Mouse (Mus musculus) adrenal gland, postnatal 14 days (tissue): ENCODE results near the gene Lctl. TPM values are rescaled to one million over a fixed set of nuclear protein-coding genes. Genes with fewer than 3 reads are reported as not detected.
"Not testable (repeated sequence)": the region's sequence is repeated elsewhere in the genome, so short reads cannot be mapped to it uniquely, and the experiment has no call there.

Source experiments
- DNase-seq: peaks from one replicate; pipeline ENCODE4 v3.0.0; 2021; ENCODE audit warnings: mixed read lengths
- total RNA-seq: library from RNA; stranded (reverse); gene quantifications from 2 replicates; pipeline ENCODE4 v1.2.3, GENCODE M21; 2021

Gene Lctl
- total RNA-seq, 1 experiment from 2014 or later = 1.6 TPM

DNA sequence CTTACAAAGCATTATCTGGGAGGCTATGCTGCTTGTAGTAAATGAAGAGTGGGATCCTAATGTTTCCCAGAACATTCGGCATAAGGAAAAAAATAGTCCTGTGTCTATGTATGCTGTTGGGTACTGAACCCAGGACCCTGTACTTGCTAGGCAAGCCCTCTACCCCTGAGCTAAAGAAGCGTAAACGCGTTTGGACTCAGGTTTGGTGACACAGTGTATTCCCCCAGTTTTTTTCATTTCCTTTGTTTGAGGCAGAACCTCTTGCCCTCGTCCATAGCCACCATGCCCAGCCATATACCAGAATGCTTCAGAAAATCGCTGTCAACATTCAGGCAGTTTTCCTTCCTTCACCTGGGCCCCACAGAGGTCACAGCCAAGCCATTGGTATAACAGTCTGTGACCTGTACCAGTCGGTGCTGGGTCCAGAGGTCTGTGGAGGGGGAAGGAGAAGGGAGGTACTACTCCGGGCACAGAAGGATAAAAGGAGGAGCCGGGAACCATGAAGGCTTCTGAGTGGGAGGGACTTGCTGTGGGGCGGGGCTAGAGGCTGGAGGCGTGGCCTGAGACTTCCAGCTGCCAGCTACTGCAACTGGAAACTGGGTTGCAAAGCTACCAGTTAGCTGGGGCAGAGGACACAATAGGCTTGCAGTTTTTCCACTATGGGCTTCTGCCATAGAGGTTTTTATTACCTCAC is 3.8 kb downstream of the Lctl start:
- peak; percentile 77 for DNase-seq

DNA sequence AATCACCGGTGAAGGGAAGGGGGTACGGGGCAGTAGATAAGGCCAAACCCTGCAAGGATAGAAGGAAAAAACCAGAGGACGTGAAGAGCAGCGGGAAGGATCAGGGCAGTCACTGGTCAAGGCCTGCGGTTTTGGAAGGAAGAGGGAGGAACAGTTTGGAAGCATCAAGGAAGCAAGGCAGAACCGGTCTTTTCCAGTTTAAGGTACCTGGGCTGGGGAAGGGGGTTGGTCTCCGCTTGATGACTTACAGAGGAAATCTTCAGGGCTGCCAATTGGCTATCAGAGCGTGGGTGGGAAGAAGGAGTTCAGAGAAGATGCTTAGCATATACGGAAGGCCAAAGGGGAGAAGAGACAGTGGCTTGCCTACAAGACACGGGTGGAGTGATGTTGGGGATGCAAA is 5.7 kb downstream of the Lctl start:
- no peak for DNase-seq

DNA sequence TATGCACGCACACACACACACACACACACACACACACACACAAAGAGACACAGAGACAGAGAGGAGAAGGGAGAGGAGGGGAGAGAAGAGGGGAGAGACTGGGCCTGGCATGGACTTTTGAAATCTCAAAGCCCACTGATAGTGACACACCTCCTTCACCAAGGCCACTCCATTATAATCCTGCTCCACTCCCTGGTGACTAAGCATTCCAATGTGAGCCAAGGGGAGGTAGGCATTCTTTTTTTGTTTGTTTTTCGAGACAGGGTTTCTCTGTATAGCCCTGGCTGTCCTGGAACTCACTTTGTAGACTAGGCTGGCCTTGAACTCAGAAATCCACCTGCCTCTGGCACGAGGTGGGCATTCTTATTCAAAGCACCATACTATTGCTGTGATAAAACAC is 7.9 kb downstream of the Lctl start:
- DNase-seq = peak; percentile 44

DNA sequence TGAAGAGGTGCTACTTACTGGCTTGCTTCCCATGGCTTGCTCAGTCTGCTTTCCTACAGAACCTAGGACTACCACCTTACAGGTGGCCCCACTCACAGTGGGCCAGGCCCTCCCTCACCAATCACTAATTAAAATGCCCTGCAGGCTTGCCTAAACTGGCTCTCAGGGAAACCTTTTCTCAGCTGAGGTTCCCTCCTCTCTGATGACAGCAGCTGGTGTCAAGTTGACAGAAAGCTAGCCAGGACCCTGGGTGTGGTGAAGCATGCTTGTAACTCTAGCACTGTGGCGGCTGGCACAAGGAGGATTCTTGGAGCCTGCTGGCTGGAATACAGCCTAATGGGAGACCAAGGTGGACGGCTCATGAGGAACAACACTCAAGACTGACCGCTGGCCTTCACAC is 8.4 kb downstream of the Lctl start:
- no peak for DNase-seq

- DNase-seq = no peak
Measured at GRCm38 (mm10) chr9:64126121-64126520, 9.2 kb downstream of the Lctl start.

- no peak for DNase-seq
Measured at GRCm38 (mm10) chr9:64131623-64132022, 14.7 kb downstream of the Lctl start.

GRCm38 (mm10) chr9:64138896-64139295 is 21.9 kb downstream of the Lctl start:
- DNase-seq = peak; percentile 59

GRCm38 (mm10) chr9:64139879-64140278 is 22.9 kb downstream of the Lctl start:
- no peak for DNase-seq

DNA sequence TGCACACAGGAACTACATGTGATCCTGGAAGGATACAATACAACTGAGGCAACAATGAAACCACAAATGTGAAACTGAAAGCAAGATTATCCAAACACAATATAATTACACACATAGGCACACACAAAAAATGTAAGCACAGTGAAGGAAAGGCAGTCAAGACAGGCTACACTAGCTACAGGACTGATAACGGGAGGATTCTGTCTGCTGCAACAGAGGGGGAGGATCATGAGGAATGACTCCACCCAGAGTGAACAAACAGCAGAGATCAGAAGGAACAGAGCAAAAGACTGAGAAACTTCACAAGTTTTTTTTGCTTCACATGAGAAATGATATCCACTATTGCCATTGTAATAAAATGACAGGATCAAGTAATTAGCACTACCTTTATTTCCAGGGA is 39.7 kb downstream of the Lctl start:
- DNase-seq = no peak

DNA sequence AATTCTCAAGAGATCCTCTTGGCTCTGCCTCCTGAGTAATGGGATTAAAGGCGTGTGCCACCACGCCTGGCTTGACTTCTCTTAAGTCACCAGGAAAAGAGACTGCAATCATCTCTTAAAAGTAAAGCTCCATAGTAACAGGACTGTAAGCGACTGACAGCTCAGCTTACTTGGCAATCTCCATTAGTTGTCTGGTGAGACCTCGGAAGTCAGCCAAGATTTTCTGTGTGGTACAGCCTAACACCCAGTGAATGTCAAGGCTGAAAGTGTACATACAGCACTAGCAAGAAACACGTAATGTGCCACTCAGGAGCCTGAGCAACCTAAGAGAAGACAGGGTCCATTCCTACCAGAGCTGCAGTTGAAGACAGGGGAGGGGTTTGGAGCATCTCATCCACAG is 43.5 kb downstream of the Lctl start:
- DNase-seq = peak; percentile 63

- DNase-seq = not testable (repeated sequence)
Measured at GRCm38 (mm10) chr9:64169967-64170366, 53.0 kb downstream of the Lctl start.

- no peak for DNase-seq
Measured at GRCm38 (mm10) chr9:64172145-64172815, 55.3 kb downstream of the Lctl start.

GRCm38 (mm10) chr9:64172816-64173665 is 56.1 kb downstream of the Lctl start, which contains the start of the genes Zwilch and Rpl4:
Zwilch (minus strand) TSS chr9:64173104.
Rpl4 (plus strand) TSS chr9:64173375.
- DNase-seq = peak; percentile 86

DNA sequence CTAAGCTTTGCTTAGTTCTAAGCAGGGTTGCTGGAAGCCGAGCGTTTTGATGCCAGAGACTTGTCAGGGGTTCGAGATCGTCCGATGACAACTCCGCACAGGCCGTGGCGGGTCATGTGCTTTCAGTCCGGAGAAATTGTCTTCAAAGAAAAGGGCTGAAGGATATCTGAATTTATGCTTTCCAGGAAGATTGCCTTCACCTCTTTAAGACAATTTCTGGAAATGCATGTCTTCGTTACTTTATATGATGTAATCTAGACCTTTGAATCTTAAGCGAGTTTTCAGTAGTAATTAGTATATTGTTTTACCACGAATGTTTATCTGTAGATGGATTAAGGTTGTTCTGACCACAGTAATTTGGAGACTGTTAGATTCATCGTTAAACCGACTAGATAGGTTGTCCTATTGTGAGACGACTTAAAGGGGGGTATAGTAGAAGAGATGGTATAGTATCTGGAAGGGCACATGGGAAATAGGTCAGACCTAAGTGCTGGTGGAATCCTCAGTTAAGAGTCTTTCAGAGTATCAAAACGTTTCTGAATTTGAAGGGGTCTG is 56.8 kb downstream of the Lctl start:
- no peak for DNase-seq

DNA sequence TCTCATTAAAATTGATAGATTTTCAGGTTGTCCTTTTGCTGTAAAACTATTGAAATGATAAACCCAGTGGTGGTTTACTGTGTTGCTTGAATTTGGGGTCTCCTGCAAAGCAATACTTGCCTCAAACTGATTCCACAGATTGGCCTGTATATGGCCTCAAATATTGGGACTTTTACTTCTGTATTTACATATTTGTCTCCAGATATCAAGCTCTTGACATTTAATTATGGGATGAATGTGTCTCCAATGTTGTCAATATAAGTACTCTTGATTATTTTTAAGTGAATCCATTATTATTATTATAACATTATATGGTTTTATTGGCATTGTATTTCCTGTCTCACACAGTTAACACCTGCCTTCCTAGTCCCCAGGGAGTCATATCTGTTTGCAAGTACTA is 57.4 kb downstream of the Lctl start:
- DNase-seq = no peak

GRCm38 (mm10) chr9:64174766-64175165 is 57.8 kb downstream of the Lctl start:
- DNase-seq = no peak

DNA sequence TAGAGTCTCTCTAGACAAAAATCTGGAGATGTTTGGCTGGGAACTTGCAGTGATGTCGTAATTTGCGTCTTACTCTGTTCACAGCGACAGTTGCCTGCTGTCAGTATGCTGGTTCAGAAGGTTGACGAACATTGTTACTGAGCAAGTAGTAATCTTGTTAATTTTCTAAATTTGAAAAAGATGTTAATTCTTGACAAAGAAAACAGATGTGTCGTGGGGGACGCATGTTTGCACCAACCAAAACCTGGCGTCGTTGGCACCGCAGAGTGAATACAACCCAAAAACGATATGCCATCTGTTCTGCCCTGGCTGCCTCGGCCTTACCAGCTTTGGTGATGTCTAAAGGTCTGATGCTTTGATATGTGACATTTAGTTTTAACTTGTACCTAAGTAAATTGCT is 58.4 kb downstream of the Lctl start:
- DNase-seq = no peak

- no peak for DNase-seq
Measured at GRCm38 (mm10) chr9:64178610-64178973, 61.6 kb downstream of the Lctl start.

DNA sequence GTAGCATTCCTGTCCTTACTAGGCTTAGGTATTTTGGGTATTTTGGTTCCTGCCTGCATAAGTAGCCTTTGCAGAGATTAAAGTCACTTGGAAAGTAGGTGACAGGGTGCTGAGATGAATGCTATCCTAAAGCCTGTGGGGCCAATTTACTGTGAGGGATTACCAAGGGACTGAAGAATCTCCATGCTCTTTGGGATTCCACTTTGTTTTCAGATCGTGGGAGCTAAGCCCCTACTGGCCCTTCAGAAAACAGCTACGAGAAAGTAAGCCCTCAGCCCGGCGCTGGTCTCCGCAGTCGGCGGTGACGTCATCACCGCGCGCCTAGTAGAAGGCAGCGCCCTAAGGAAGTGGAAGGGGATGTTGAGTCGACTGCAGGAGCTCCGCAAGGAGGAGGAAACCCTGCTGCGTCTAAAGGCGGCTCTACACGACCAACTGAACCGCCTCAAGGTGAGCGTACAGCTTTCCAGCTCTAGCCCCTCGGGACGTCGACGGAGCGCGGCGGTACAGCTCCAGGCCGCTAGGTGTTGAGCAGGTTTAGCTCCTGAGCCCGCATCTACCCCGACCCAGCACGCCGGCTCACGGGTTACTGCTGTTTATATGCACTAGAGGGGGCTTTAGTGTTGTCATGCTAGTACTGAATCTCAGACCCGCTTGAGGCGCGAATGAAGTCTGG is 62.2 kb downstream of the Lctl start, which contains the start of gene Snapc5:
Gene Snapc5, plus strand, starts transcription at position 301 of the 673 bp plus-strand sequence.
- DNase-seq = peak; percentile 93

DNA sequence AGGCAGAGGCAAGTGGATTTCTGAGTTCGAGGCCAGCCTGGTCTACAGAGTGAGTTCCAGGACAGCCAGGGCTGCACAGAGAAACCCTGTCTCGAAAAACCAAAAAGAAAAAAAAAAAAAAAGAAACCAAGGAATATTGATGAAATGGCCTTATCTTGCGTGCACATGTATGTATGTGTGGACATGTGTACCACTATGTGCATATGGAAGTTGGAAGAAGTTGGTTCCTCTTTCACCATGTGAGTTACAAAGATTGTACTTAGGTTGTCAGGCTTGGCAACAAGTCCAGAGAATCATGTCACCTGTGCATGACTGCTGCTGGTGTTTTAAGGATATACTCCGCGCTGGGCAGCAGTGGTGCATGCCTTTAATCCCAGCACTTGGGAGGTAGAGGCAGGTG is 66.3 kb downstream of the Lctl start:
- DNase-seq = not testable (repeated sequence)

DNA sequence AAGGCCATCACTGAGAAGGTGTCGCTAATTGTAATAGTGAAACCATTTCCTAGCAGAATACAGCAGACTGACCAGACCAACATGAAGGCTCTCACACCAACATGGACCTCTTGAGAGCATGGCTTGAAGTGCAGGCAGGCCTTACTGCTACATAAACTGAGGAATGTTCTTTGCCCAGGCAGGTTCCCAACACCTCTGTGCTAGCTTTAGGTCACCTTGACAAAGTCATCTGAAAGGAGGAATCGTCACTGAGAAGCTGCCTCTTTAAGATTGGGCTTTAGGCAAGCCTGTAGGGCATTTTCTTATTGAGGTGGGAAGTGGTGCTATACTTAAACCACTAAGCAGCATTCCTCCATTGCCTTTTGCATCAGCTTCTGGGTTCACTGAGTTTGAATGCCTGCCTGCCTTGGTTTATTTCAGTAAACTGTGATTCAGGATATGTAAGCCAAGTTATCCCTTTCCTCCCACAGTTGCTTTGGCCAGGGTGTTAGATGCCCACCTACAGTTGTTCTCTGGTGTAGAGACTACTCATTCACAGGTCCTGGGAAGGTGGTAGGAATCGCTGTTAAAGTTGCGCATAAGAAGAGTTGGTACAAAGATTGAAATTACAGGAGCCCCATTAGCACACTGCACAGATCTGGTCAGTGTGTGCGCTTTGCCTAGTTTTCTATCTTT is 67.4 kb downstream of the Lctl start:
- DNase-seq = no peak
